Mouse (Mus musculus): ENCODE results near the gene 4930415L06Rik. TPM values are rescaled to one million over a fixed set of nuclear protein-coding genes. Genes with fewer than 3 reads are reported as not detected.

4930415L06Rik gene
- polyA plus RNA-seq (2016; fragmentation: Nextera tagmentation; extraction: Ambion mirVana): not detected in 2 replicates

- no peak for DNase-seq (ENCODE audit: low spot score)
- no peaks in the 10 kb centered on the region for H3K27me3 ChIP-seq (ENCODE audit: insufficient read depth, poor library complexity, severe bottlenecking)
- WGBS: 93% methylated on average over 5 of the region's 5 CpGs
- no peaks in the 10 kb centered on the region for H3K36me3 ChIP-seq
- no peak within 1 kb of the TSS for H3K4me3 ChIP-seq
- no peak within 1 kb of the TSS for H3K27ac ChIP-seq
- no peaks in the 10 kb centered on the region for H3K4me1 ChIP-seq
- no peaks in the 10 kb centered on the region for H3K9me3 ChIP-seq
Observed at GRCm38 (mm10) chrX:89932752-89933151, at the start of gene 4930415L06Rik. Gene 4930415L06Rik (minus strand): TSS chrX:89932852.

- no peak overlapping the region for H3K4me3 ChIP-seq
- H3K36me3 ChIP-seq: no peaks in the 10 kb centered on the region
- no peaks in the 10 kb centered on the region for H3K27me3 ChIP-seq (ENCODE audit: insufficient read depth, poor library complexity, severe bottlenecking)
- no peaks in the 10 kb centered on the region for H3K9me3 ChIP-seq
- no peak for DNase-seq (ENCODE audit: low spot score)
- no peaks in the 10 kb centered on the region for H3K4me1 ChIP-seq
- H3K27ac ChIP-seq: no peak overlapping the region
Observed at GRCm38 (mm10) chrX:89978621-89979020, 46.0 kb upstream of the 4930415L06Rik start.

- H3K36me3 ChIP-seq: no peaks in the 10 kb centered on the region
- WGBS: 83% methylated on average over 1 of the region's 1 CpGs
- H3K4me3 ChIP-seq: no peak overlapping the region
- H3K27me3 ChIP-seq (ENCODE audit: insufficient read depth, poor library complexity, severe bottlenecking): no peaks in the 10 kb centered on the region
- DNase-seq (ENCODE audit: low spot score): no peak
- no peak overlapping the region for H3K27ac ChIP-seq
- no peaks in the 10 kb centered on the region for H3K4me1 ChIP-seq
- no peaks in the 10 kb centered on the region for H3K9me3 ChIP-seq
Observed at GRCm38 (mm10) chrX:89904871-89905270, 27.8 kb downstream of the 4930415L06Rik start.

Other genes with a start within 250 kb of the 4930415L06Rik start
- gene 4932429P05Rik, start 180.6 kb downstream of the 4930415L06Rik start, polyA plus RNA-seq (2016; fragmentation: Nextera tagmentation; extraction: Ambion mirVana): not detected in 2 replicates

All from heart, embryonic 10.5 days (tissue).